7 mouse cellular contexts compared by ENCODE assay signal in the genomic region with DNA sequence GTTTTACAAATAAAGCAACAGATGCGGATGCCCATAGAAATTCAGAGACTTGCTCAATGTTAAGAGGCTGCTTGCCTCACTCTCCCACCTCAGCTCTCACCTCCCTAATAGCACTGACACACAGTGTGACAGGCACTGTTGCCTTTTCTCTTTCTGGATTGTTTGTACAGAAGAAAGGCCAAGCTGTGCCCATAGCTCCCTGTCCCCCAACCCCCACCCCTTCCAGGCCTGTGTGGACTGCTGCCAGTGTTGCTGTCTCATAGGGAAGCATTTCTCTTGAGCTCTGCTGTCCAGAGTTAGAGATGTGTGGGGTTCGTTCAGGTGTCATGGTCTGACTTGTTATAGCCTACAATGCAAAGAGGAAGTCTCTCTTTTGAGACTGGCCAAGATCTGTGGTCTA. TPM values are rescaled to one million over a fixed set of nuclear protein-coding genes. Genes with fewer than 3 reads are reported as not detected.
DNase-seq lines count a peak whose midpoint lies in the region; ATAC-seq and TF ChIP-seq lines count a peak whose summit lies in the region.

No protein-coding gene starts in this region.

- H3K9ac ChIP-seq in lung, embryonic 16.5 days (ENCODE audit: low read length), result no peak overlapping the region
- no peak overlapping the region for H3K9ac ChIP-seq in stomach, embryonic 14.5 days (replicated peaks; ENCODE audit: low read depth, low read length)

- peak overlapping the region; percentile 60; the same call in 1 of the 2 replicates for H3K4me3 ChIP-seq in lung, embryonic 16.5 days (ENCODE audit: low read length)
- H3K4me3 ChIP-seq in lung, adult 2 months (replicated peaks; ENCODE audit: extremely low read depth, low read depth, low read length), result no peak overlapping the region
- H3K4me3 ChIP-seq in embryonic fibroblast, embryonic 13.5 days (ENCODE audit: insufficient read depth, low read length), result peak overlapping the region; percentile 91
- peak overlapping the region; percentile 76 for H3K4me3 ChIP-seq in limb, embryonic 10.5 days
- H3K4me3 ChIP-seq in stomach, embryonic 14.5 days (ENCODE audit: low read depth, low read length), result peak overlapping the region; percentile 61; the same call in 1 of the 2 replicates

- H3K4me1 ChIP-seq in lung, embryonic 16.5 days (replicated peaks; ENCODE audit: control insufficient read depth, insufficient read depth, low read length), result peaks cover 17% of the 10 kb centered on the region
- H3K4me1 ChIP-seq in lung, adult 2 months (ENCODE audit: control insufficient read depth, insufficient read depth, low read length), result peaks cover 11% of the 10 kb centered on the region
- H3K4me1 ChIP-seq in embryonic fibroblast, embryonic 13.5 days (ENCODE audit: control insufficient read depth, insufficient read depth, low read length), result peaks cover 8% of the 10 kb centered on the region
- peaks cover 22% of the 10 kb centered on the region for H3K4me1 ChIP-seq in limb, embryonic 10.5 days
- peaks cover 9% of the 10 kb centered on the region for H3K4me1 ChIP-seq in stomach, embryonic 14.5 days (ENCODE audit: control insufficient read depth, insufficient read depth, low read length)

- H3K36me3 ChIP-seq in lung, embryonic 16.5 days (ENCODE audit: control insufficient read depth, insufficient read depth, low read length), result peaks cover 6% of the 10 kb centered on the region
- peaks cover 19% of the 10 kb centered on the region for H3K36me3 ChIP-seq in limb, embryonic 10.5 days
- 0 out of 2 replicates have a peak, but pooled peaks cover 4% of the 10 kb centered on the region for H3K36me3 ChIP-seq in stomach, embryonic 14.5 days (ENCODE audit: control insufficient read depth, insufficient read depth, low read length)

- H3K27ac ChIP-seq in lung, embryonic 16.5 days (ENCODE audit: low read length), result no peak overlapping the region
- peak overlapping the region; percentile 60 for H3K27ac ChIP-seq in embryonic fibroblast, embryonic 13.5 days (ENCODE audit: insufficient read depth, low read length)
- no peak overlapping the region for H3K27ac ChIP-seq in limb, embryonic 10.5 days
- no peak overlapping the region for H3K27ac ChIP-seq in stomach, embryonic 14.5 days (ENCODE audit: low read length)

- H3K9me3 ChIP-seq in lung, embryonic 16.5 days (ENCODE audit: control insufficient read depth, low read length), result no peaks in the 10 kb centered on the region
- no peaks in the 10 kb centered on the region for H3K9me3 ChIP-seq in limb, embryonic 10.5 days (replicated peaks)
- no peaks in the 10 kb centered on the region for H3K9me3 ChIP-seq in stomach, embryonic 14.5 days (ENCODE audit: control insufficient read depth, low read depth, low read length)

- no peak for TF ChIP-seq POLR2A in lung, adult 2 months (IDR thresholded peaks at IDR 0.05; ENCODE audit: borderline replicate concordance, extremely low read depth, low read depth, low read length)
- no peak for TF ChIP-seq POLR2A in embryonic fibroblast, embryonic 13.5 days (IDR thresholded peaks at IDR 0.05; ENCODE audit: low read depth, low read length)

- peak overlapping the region; percentile 60 for H3K4me2 ChIP-seq in lung, embryonic 16.5 days (ENCODE audit: low read depth, low read length)
- peak overlapping the region; percentile 87 for H3K4me2 ChIP-seq in stomach, embryonic 14.5 days (replicated peaks; ENCODE audit: low read depth, low read length)

- 79% methylated on average over 2 of the region's 2 CpGs for WGBS in lung, embryonic 16.5 days
- 51% methylated on average over 2 of the region's 2 CpGs for WGBS in lung, adult 2 months
- WGBS in limb, embryonic 10.5 days, result 81% methylated on average over 2 of the region's 2 CpGs
- WGBS in stomach, embryonic 14.5 days, result 76% methylated on average over 2 of the region's 2 CpGs

- no peak for TF ChIP-seq CTCF in lung, adult 2 months (IDR thresholded peaks at IDR 0.05; ENCODE audit: insufficient read depth, low read length)
- no peak for TF ChIP-seq CTCF in embryonic fibroblast, embryonic 13.5 days (IDR thresholded peaks at IDR 0.05; ENCODE audit: borderline replicate concordance, insufficient read depth, low read length)

- DNase-seq in lung, adult 2 months, result no peak
- DNase-seq in limb, embryonic 10.5 days (ENCODE audit: low spot score), result peak; percentile 29
- DNase-seq in urinary bladder, adult 18-20 months (ENCODE audit: low spot score in 2 of 2), result no peak
- no peak for DNase-seq in urinary bladder, adult 2 months (ENCODE audit: low spot score)

- ATAC-seq in lung, embryonic 16.5 days (ENCODE audit: low read depth), result no peak
- no peak for ATAC-seq in stomach, embryonic 14.5 days (ENCODE audit: insufficient number of reproducible peaks, insufficient read depth, low FRiP score, low read depth)

- H3K27me3 ChIP-seq in lung, embryonic 16.5 days (ENCODE audit: control insufficient read depth, insufficient read depth, low read depth, low read length), result no peaks in the 10 kb centered on the region
- no peaks in the 10 kb centered on the region for H3K27me3 ChIP-seq in limb, embryonic 10.5 days (ENCODE audit: low read depth, poor library complexity, severe bottlenecking)
- no peaks in the 10 kb centered on the region for H3K27me3 ChIP-seq in stomach, embryonic 14.5 days (ENCODE audit: control insufficient read depth, insufficient read depth, low read length)

RNA-seq across cellular contexts. Expression of a gene that starts 6.2 kb away (rescaled TPM):
- polyA plus RNA-seq in lung, embryonic 16.5 days (2015; fragmentation: Nextera tagmentation; extraction: Ambion mirVana), result 61.5 and 67.0 TPM in 2 replicates
- 53.5 and 70.4 TPM in 2 replicates for polyA plus RNA-seq in lung, adult 2 months (2012; rRNA removed)
- 74.6 and 86.4 TPM in 2 replicates for polyA plus RNA-seq in embryonic fibroblast, embryonic 13.5 days (2011; ENCODE audit: insufficient read length, low read depth, missing spikeins)
- 32.2 and 37.7 TPM in 2 replicates for polyA plus RNA-seq in limb, embryonic 10.5 days (2016; fragmentation: Nextera tagmentation; extraction: Ambion mirVana)
- 52.2 and 54.3 TPM in 2 replicates for polyA plus RNA-seq in stomach, embryonic 14.5 days (2014; fragmentation: Nextera tagmentation; extraction: Ambion mirVana)
- 38.1 and 62.8 TPM in 2 replicates for polyA plus RNA-seq in urinary bladder, adult 2 months (2012; rRNA removed)

RNA-seq across cellular contexts. Expression of a gene that starts 6.3 kb away (rescaled TPM):
- 430 and 439 TPM in 2 replicates for polyA plus RNA-seq in lung, embryonic 16.5 days (2015; fragmentation: Nextera tagmentation; extraction: Ambion mirVana)
- 516 and 573 TPM in 2 replicates for polyA plus RNA-seq in lung, adult 2 months (2012; rRNA removed)
- polyA plus RNA-seq in embryonic fibroblast, embryonic 13.5 days (2011; ENCODE audit: insufficient read length, low read depth, missing spikeins), result 162 and 179 TPM in 2 replicates
- polyA plus RNA-seq in limb, embryonic 10.5 days (2016; fragmentation: Nextera tagmentation; extraction: Ambion mirVana), result 234 and 239 TPM in 2 replicates
- polyA plus RNA-seq in stomach, embryonic 14.5 days (2014; fragmentation: Nextera tagmentation; extraction: Ambion mirVana), result 400 and 406 TPM in 2 replicates
- 228 and 295 TPM in 2 replicates for polyA plus RNA-seq in urinary bladder, adult 2 months (2012; rRNA removed)

RNA-seq across cellular contexts. Expression of a gene that starts 24.5 kb away (rescaled TPM):
- polyA plus RNA-seq in lung, embryonic 16.5 days (2015; fragmentation: Nextera tagmentation; extraction: Ambion mirVana), result not detected in 2 replicates
- not detected in 2 replicates for polyA plus RNA-seq in lung, adult 2 months (2012; rRNA removed)
- not detected in 2 replicates for polyA plus RNA-seq in embryonic fibroblast, embryonic 13.5 days (2011; ENCODE audit: insufficient read length, low read depth, missing spikeins)
- not detected in 2 replicates for polyA plus RNA-seq in limb, embryonic 10.5 days (2016; fragmentation: Nextera tagmentation; extraction: Ambion mirVana)
- polyA plus RNA-seq in stomach, embryonic 14.5 days (2014; fragmentation: Nextera tagmentation; extraction: Ambion mirVana), result not detected in 2 replicates
- polyA plus RNA-seq in urinary bladder, adult 2 months (2012; rRNA removed), result not detected in 2 replicates
